Mouse (Mus musculus) midbrain, embryonic 11.5 days (tissue): ENCODE data around the gene 1700009N14Rik. TPM values are rescaled to one million over a fixed set of nuclear protein-coding genes. Genes with fewer than 3 reads are reported as not detected.

Source experiments
- ATAC-seq: fragments of 200-750 bp; cut with Nextera tagmentation; 2 replicates; pipeline ENCODE4 v1.8.0; 2017; ENCODE audit warnings: moderate TSS enrichment, moderate library complexity; ENCODE audit not compliant: low FRiP score
- DNase-seq: peaks from one replicate; pipeline ENCODE4 v3.0.0; 2015; ENCODE audit warnings: low spot score; ENCODE audit errors: missing footprints
- H3K27ac ChIP-seq: fragments of 300-500 bp; sonication (generic); 2 replicates; pipeline ENCODE4 v1.5.1; 2014; ENCODE audit warnings: low read depth, low read length
- H3K27me3 ChIP-seq: fragments of 300-500 bp; sonication (generic); 2 replicates; pipeline ENCODE4 v1.6.1; 2014; ENCODE audit warnings: mild to moderate bottlenecking, low read length, moderate library complexity, mixed read lengths; ENCODE audit not compliant: control insufficient read depth, insufficient read depth
- H3K36me3 ChIP-seq: fragments of 300-500 bp; sonication (generic); 2 replicates; pipeline ENCODE4 v1.6.1; 2014; ENCODE audit warnings: mild to moderate bottlenecking, low read length, moderate library complexity, mixed read lengths; ENCODE audit not compliant: control insufficient read depth, insufficient read depth
- H3K4me1 ChIP-seq: fragments of 300-500 bp; sonication (generic); 2 replicates; pipeline ENCODE4 v1.6.1; 2014; ENCODE audit warnings: low read length; ENCODE audit not compliant: control insufficient read depth, insufficient read depth
- H3K4me2 ChIP-seq: fragments of 300-500 bp; sonication (generic); 2 replicates; pipeline ENCODE4 v1.6.1; 2014; ENCODE audit warnings: mild to moderate bottlenecking, moderate library complexity
- H3K4me3 ChIP-seq: fragments of 300-500 bp; sonication (generic); 2 replicates; pipeline ENCODE4 v1.5.1; 2014; ENCODE audit warnings: low read depth, low read length
- H3K9ac ChIP-seq: fragments of 300-500 bp; sonication (generic); 2 replicates; pipeline ENCODE4 v1.6.1; 2014; ENCODE audit warnings: low read length
- H3K9me3 ChIP-seq: fragments of 300-500 bp; sonication (generic); 2 replicates; pipeline ENCODE4 v1.6.1; 2016; ENCODE audit warnings: low read length; ENCODE audit not compliant: control insufficient read depth
- WGBS: fragments of 180-500 bp; shearing (Covaris S2); extraction: QIAGEN DNeasy Blood & Tissue Kit; methylation state at CpG from one replicate; pipeline ENCODE4 v1.1.7; 2014; 5-methylcytosine and 5-hydroxymethylcytosine counted together
- polyA plus RNA-seq: library from polyadenylated mRNA; unstranded; fragments of >200 nt; fragmentation: Nextera tagmentation; extraction: Ambion mirVana; gene quantifications from 2 replicates; pipeline ENCODE4 v1.2.1, GENCODE M21; 2014

1700009N14Rik gene
- not detected in 2 replicates for polyA plus RNA-seq

GRCm38 (mm10) chr4:39450069-39450468 is at the start of gene 1700009N14Rik:
Gene 1700009N14Rik, plus strand, starts transcription at chr4:39450295.
- H3K4me1 ChIP-seq: no peaks in the 10 kb centered on the region
- DNase-seq (no peak), ATAC-seq (no peak)
- no peaks in the 10 kb centered on the region for H3K9me3 ChIP-seq
- H3K4me3 ChIP-seq: no peak within 1 kb of the TSS
- H3K9ac ChIP-seq: no peak within 1 kb of the TSS
- 83% methylated on average over 3 of the region's 3 CpGs for WGBS
- no peak within 1 kb of the TSS for H3K4me2 ChIP-seq
- no peaks in the 10 kb centered on the region for H3K36me3 ChIP-seq
- no peaks in the 10 kb centered on the region for H3K27me3 ChIP-seq
- no peak within 1 kb of the TSS for H3K27ac ChIP-seq

GRCm38 (mm10) chr4:39437870-39438367 is 12.2 kb upstream of the 1700009N14Rik start:
- no peaks in the 10 kb centered on the region for H3K4me1 ChIP-seq
- WGBS: 94% methylated on average over 2 of the region's 2 CpGs
- ATAC-seq (no peak), DNase-seq (no peak)
- no peak overlapping the region for H3K4me2 ChIP-seq
- no peak overlapping the region for H3K27ac ChIP-seq
- H3K9me3 ChIP-seq: no peaks in the 10 kb centered on the region
- no peak overlapping the region for H3K9ac ChIP-seq
- no peaks in the 10 kb centered on the region for H3K27me3 ChIP-seq
- H3K36me3 ChIP-seq: no peaks in the 10 kb centered on the region
- no peak overlapping the region for H3K4me3 ChIP-seq

- Histone ChIP-seq H3K9ac (no peak overlapping the region), H3K36me3 (no peaks in the 10 kb centered on the region), H3K4me3 (no peak overlapping the region), H3K4me1 (no peaks in the 10 kb centered on the region), H3K27me3 (no peaks in the 10 kb centered on the region), H3K4me2 (no peak overlapping the region), H3K27ac (no peak overlapping the region), H3K9me3 (no peaks in the 10 kb centered on the region)
- DNase-seq: no peak
- 78% methylated on average over 2 of the region's 2 CpGs for WGBS
- ATAC-seq: no peak
Measured at GRCm38 (mm10) chr4:39474291-39474690, 24.2 kb downstream of the 1700009N14Rik start.

DNA sequence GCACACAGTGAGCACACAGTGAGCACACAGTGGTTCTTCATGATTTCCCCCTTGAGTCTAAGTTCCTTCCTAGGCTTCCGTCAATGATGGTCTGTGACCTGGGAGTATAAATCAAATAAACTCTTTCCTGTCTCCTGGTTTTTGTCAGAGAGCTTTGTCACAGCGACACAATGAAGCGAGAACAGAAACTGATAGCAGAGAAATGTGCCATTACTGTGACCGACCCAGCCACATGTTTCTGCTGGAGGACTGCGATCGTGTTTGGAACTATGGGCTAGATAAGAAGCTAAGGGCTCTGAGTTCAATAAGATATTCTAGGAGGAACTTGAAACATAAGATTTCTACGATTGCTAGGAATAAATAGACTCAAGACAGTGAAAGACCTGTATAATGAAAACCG is 36.3 kb downstream of the 1700009N14Rik start:
- no peak for ATAC-seq
- WGBS: 92% methylated on average over 8 of the region's 8 CpGs
- H3K4me1 ChIP-seq: no peaks in the 10 kb centered on the region

GRCm38 (mm10) chr4:39493596-39493995 is 43.5 kb downstream of the 1700009N14Rik start:
- no peak for DNase-seq
- H3K4me2 ChIP-seq: no peak overlapping the region
- H3K4me3 ChIP-seq: no peak overlapping the region
- no peak overlapping the region for H3K27ac ChIP-seq
- ATAC-seq: no peak
- H3K27me3 ChIP-seq: no peaks in the 10 kb centered on the region
- no peaks in the 10 kb centered on the region for H3K9me3 ChIP-seq
- H3K9ac ChIP-seq: no peak overlapping the region
- WGBS: 81% methylated on average over 1 of the region's 1 CpGs
- no peaks in the 10 kb centered on the region for H3K36me3 ChIP-seq
- peaks cover 3% of the 10 kb centered on the region; the same call in 1 of the 2 replicates for H3K4me1 ChIP-seq

More for the DNA sequence above, 36.3 kb downstream of the 1700009N14Rik start:
- no peaks in the 10 kb centered on the region for H3K9me3 ChIP-seq
- no peak overlapping the region for H3K4me2 ChIP-seq
- no peak overlapping the region for H3K4me3 ChIP-seq
- H3K9ac ChIP-seq: no peak overlapping the region
- no peak for DNase-seq
- no peaks in the 10 kb centered on the region for H3K27me3 ChIP-seq
- no peaks in the 10 kb centered on the region for H3K36me3 ChIP-seq
- H3K27ac ChIP-seq: no peak overlapping the region

DNA sequence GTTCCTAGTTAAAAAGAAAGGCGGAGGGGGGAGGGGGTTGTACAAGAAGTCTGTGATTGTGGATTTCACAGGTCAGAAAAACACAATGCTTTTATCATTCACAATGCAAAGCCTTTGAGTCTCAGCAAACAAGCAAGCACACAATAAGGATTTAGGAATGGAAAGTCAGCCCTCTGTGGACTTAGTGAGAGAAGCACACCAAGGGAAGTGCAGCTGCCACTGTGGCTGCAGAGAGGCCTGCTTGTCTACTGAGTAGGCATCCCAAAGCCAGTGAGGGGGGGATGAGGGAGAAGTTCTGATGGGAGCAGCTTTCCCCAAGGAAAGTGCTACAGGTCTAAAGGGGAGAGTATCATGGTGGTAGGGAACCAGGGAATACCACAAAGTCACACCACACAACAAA is 45.8 kb downstream of the 1700009N14Rik start:
- 32% methylated on average over 1 of the region's 1 CpGs for WGBS
- DNase-seq: no peak

More for the DNA sequence above, 45.8 kb downstream of the 1700009N14Rik start:
- H3K27ac ChIP-seq: no peak overlapping the region
- peak; percentile 81 for ATAC-seq
- H3K4me2 ChIP-seq: no peak overlapping the region
- H3K4me1 ChIP-seq: peaks cover 3% of the 10 kb centered on the region; the same call in 1 of the 2 replicates
- H3K9ac ChIP-seq: no peak overlapping the region
- H3K36me3 ChIP-seq: no peaks in the 10 kb centered on the region
- H3K9me3 ChIP-seq: no peaks in the 10 kb centered on the region
- no peaks in the 10 kb centered on the region for H3K27me3 ChIP-seq
- no peak overlapping the region for H3K4me3 ChIP-seq
